Mouse (Mus musculus) c-Kit-positive CD71-negative TER-119-negative erythroid progenitor cells, embryonic 14.5 days (primary cell): Measurements from ENCODE around the gene Poc5.
A peak's percentile ranks its signal among the peaks of the same experiment; 100 is the strongest.

Experiments used
- DNase-seq: peaks from one replicate; pipeline ENCODE4 v3.0.0-alpha.2; 2013; ENCODE audit warnings: low read depth

Gene Poc5

GRCm38 (mm10) chr13:96388042-96388888, at the start of gene Poc5:
Gene Poc5 (plus strand): TSS chr13:96388294.
- peak; percentile 97 for DNase-seq

- no peak for DNase-seq
Measured at GRCm38 (mm10) chr13:96341461-96341860, 46.6 kb upstream of the Poc5 start.

GRCm38 (mm10) chr13:96344778-96345177, 43.3 kb upstream of the Poc5 start:
- no peak for DNase-seq

- no peak for DNase-seq
Measured at GRCm38 (mm10) chr13:96346581-96346980, 41.5 kb upstream of the Poc5 start.

GRCm38 (mm10) chr13:96350207-96350606, 37.9 kb upstream of the Poc5 start:
- DNase-seq, result no peak

- no peak for DNase-seq
Measured at GRCm38 (mm10) chr13:96351264-96351663, 36.8 kb upstream of the Poc5 start.

- DNase-seq, result no peak
Measured at GRCm38 (mm10) chr13:96375519-96375918, 12.6 kb upstream of the Poc5 start.

GRCm38 (mm10) chr13:96376871-96377270, 11.2 kb upstream of the Poc5 start:
- DNase-seq, result no peak

GRCm38 (mm10) chr13:96377883-96378282, 10.2 kb upstream of the Poc5 start:
- no peak for DNase-seq

GRCm38 (mm10) chr13:96389301-96389700, 1.2 kb downstream of the Poc5 start:
- DNase-seq, result no peak

GRCm38 (mm10) chr13:96401251-96401650, 13.2 kb downstream of the Poc5 start:
- DNase-seq, result no peak

- DNase-seq, result no peak
Measured at GRCm38 (mm10) chr13:96405518-96405917, 17.4 kb downstream of the Poc5 start.

- no peak for DNase-seq
Measured at GRCm38 (mm10) chr13:96407040-96407439, 18.9 kb downstream of the Poc5 start.

GRCm38 (mm10) chr13:96408786-96409185, 20.7 kb downstream of the Poc5 start:
- DNase-seq, result no peak

GRCm38 (mm10) chr13:96414384-96414783, 26.3 kb downstream of the Poc5 start:
- DNase-seq, result no peak

GRCm38 (mm10) chr13:96416380-96416779, 28.3 kb downstream of the Poc5 start:
- DNase-seq, result no peak

- no peak for DNase-seq
Measured at GRCm38 (mm10) chr13:96417261-96417813, 29.2 kb downstream of the Poc5 start.

- DNase-seq, result no peak
Measured at GRCm38 (mm10) chr13:96418487-96418886, 30.4 kb downstream of the Poc5 start.

- no peak for DNase-seq
Measured at GRCm38 (mm10) chr13:96421230-96421629, 33.1 kb downstream of the Poc5 start.

GRCm38 (mm10) chr13:96424496-96425274, 36.6 kb downstream of the Poc5 start:
- DNase-seq, result no peak

GRCm38 (mm10) chr13:96426044-96426443, 38.0 kb downstream of the Poc5 start:
- no peak for DNase-seq

GRCm38 (mm10) chr13:96428531-96428930, 40.4 kb downstream of the Poc5 start:
- DNase-seq, result no peak
